In genomic region chr7:111055221-111055620, GRCm38 (mm10) we compare ENCODE assay signal across 19 mouse cellular contexts. TPM values are rescaled to one million over a fixed set of nuclear protein-coding genes. Genes with fewer than 3 reads are reported as not detected.
A peak's percentile ranks its signal among the peaks of the same experiment; 100 is the strongest.
DNase-seq lines count a peak whose midpoint lies in the region; ATAC-seq lines count a peak whose summit lies in the region.
"Had no signal": no experiment of that assay in that cellular context is flagged by ENCODE, and none has a peak within 500 bp of the region (broad histone marks: within the 10 kb centered on the region; RNA-seq: fewer than 3 reads in every experiment).

No protein-coding gene starts in this region.

- no peaks in the 10 kb centered on the region for H3K9me3 ChIP-seq in heart, embryonic 14.5 days (ENCODE audit: control insufficient read depth, low read length)
- H3K9me3 ChIP-seq: embryonic facial prominence, embryonic 10.5 days; hindbrain, embryonic 15.5 days; kidney, embryonic 15.5 days; limb, embryonic 10.5 days; midbrain, embryonic 13.5 days; neural tube, embryonic 13.5 days had no signal

- intact Hi-C loops in heart, postnatal 25 days (cut with DNase I), result no loop called here

- 37% methylated on average over 19 of the region's 19 CpGs for WGBS in heart, embryonic 14.5 days

- H3K4me1 ChIP-seq in heart, embryonic 14.5 days (ENCODE audit: control insufficient read depth in 2 of 2, insufficient read depth in 2 of 2, low read length in 2 of 2), result peaks cover 17 to 26% of the 10 kb centered on the region in 2 experiments
- H3K4me1 ChIP-seq: hindbrain, embryonic 15.5 days; kidney, embryonic 15.5 days had no signal

- peak; percentile 97 for DNase-seq in heart, adult 11 months
- DNase-seq in heart, postnatal 25 days (ENCODE audit: low spot score), result no peak
- peak; percentile 45 for DNase-seq in heart, adult 8-10 months (ENCODE audit: low spot score)
- peak; percentile 63 for DNase-seq in heart, postnatal 4 days
- no peak for DNase-seq in spleen, adult 12 weeks (ENCODE audit: low spot score)
- DNase-seq in frontal cortex, postnatal 14 days (ENCODE audit: low spot score in 2 of 2), result no peak
- DNase-seq: cerebellum, adult 8-10 months; kidney, postnatal 4 days; liver, postnatal 0 days; thymus, postnatal 36 days had no signal

- H3K9ac ChIP-seq in heart, embryonic 14.5 days (ENCODE audit: low read length), result peak overlapping the region; percentile 21; the same call in 1 of the 2 replicates
- H3K9ac ChIP-seq: hindbrain, embryonic 15.5 days; kidney, embryonic 15.5 days; liver, postnatal 0 days; midbrain, embryonic 13.5 days; neural tube, embryonic 13.5 days had no signal

- peak overlapping the region; percentile 39 for H3K4me2 ChIP-seq in heart, embryonic 14.5 days (ENCODE audit: low read length)
- H3K4me2 ChIP-seq: hindbrain, embryonic 15.5 days; kidney, embryonic 15.5 days; midbrain, embryonic 13.5 days; neural tube, embryonic 13.5 days had no signal

- H3K4me3 ChIP-seq in heart, embryonic 14.5 days (ENCODE audit: control insufficient read depth in 1 of 2, insufficient read depth in 1 of 2, low read depth in 1 of 2, low read length in 2 of 2), result no peak overlapping the region
- H3K4me3 ChIP-seq: embryonic facial prominence, embryonic 10.5 days; hindbrain, embryonic 15.5 days; kidney, embryonic 15.5 days; limb, embryonic 10.5 days; midbrain, embryonic 13.5 days; neural tube, embryonic 13.5 days had no signal

- ATAC-seq in heart, embryonic 14.5 days (ENCODE audit: insufficient number of reproducible peaks, insufficient read depth, low FRiP score, low read depth), result peak; percentile 55; the same call in 1 of the 2 replicates
- ATAC-seq: intestine, postnatal 0 days; liver, postnatal 0 days; midbrain, embryonic 13.5 days had no signal

- H3K27me3 ChIP-seq in heart, embryonic 14.5 days (ENCODE audit: control insufficient read depth, insufficient read depth, low read length), result no peaks in the 10 kb centered on the region
- H3K27me3 ChIP-seq: CH12.LX; hindbrain, embryonic 15.5 days; kidney, embryonic 15.5 days; midbrain, embryonic 13.5 days; neural tube, embryonic 13.5 days had no signal

- H3K27ac ChIP-seq in heart, embryonic 14.5 days (replicated peaks in 1 of 2; ENCODE audit: control insufficient read depth in 1 of 2, insufficient read depth in 1 of 2, low read depth in 2 of 2, low read length in 2 of 2), result peak overlapping the region; percentile 75 to 80
- H3K27ac ChIP-seq: embryonic facial prominence, embryonic 10.5 days; hindbrain, embryonic 15.5 days; kidney, embryonic 15.5 days; limb, embryonic 10.5 days; midbrain, embryonic 13.5 days; neural tube, embryonic 13.5 days had no signal

- H3K36me3 ChIP-seq in heart, embryonic 14.5 days (ENCODE audit: control insufficient read depth, insufficient read depth, low read length), result peaks cover 64% of the 10 kb centered on the region

RNA-seq across cellular contexts. Expression of gene Ctr9, which starts 26.5 kb away (rescaled TPM):
- 10 to 100 TPM; 15.2 to 19.3 TPM for total RNA-seq in heart, postnatal 25 days (2021)
- 10 to 100 TPM; 11.3 to 18.2 (median 12.9) TPM for total RNA-seq in heart, adult 8-10 months (2022)
- 38.2 and 42.7 TPM in 2 replicates for polyA plus RNA-seq in heart, embryonic 14.5 days (2014; fragmentation: Nextera tagmentation; extraction: Ambion mirVana)
- total RNA-seq in heart, postnatal 4 days (2021), result 10 to 100 TPM; 29.1 to 32.2 TPM

RNA-seq across cellular contexts. Expression of gene Eif4g2, which starts 27.6 kb away (rescaled TPM):
- 1,000 to 10,000 TPM in 1 of 2 experiments, 100 to 1,000 TPM in 1; 975 to 1,085 TPM for total RNA-seq in heart, postnatal 25 days (2021)
- total RNA-seq in heart, adult 8-10 months (2022), result 1,000 to 10,000 TPM in 3 of 4 experiments, 100 to 1,000 TPM in 1; 989 to 1,111 (median 1,090) TPM
- 669 and 674 TPM in 2 replicates for polyA plus RNA-seq in heart, embryonic 14.5 days (2014; fragmentation: Nextera tagmentation; extraction: Ambion mirVana)
- 1,000 to 10,000 TPM in 1 of 2 experiments, 100 to 1,000 TPM in 1; 990 to 1,046 TPM for total RNA-seq in heart, postnatal 4 days (2021)

Comparison
In these comparisons a context has a peak if more than half of its experiments do, and no peak if none do; other contexts are left out.
1. DNase-seq: peak in heart, adult 11 months (single experiment), heart, adult 8-10 months (single experiment) and heart, postnatal 4 days (single experiment); none in heart, postnatal 25 days (single experiment), spleen, adult 12 weeks (single experiment) and frontal cortex, postnatal 14 days (0 of 2).